Mouse (Mus musculus) WW6 (cell line): Measurements from ENCODE around the gene Dcst2.

ENCODE experiments used
- DNase-seq: peaks from one replicate; pipeline ENCODE4 v3.0.0-alpha.2; 2013; ENCODE audit warnings: low read depth, low spot score

Gene Dcst2

GRCm38 (mm10) chr3:89411490-89412393 is 50.0 kb downstream of the Dcst2 start, which contains the start of gene Flad1:
Flad1 (minus strand) TSS chr3:89411870.
- DNase-seq = peak; percentile 99

- DNase-seq = no peak
Measured at GRCm38 (mm10) chr3:89416158-89416557, 54.4 kb downstream of the Dcst2 start.

GRCm38 (mm10) chr3:89417131-89417530 is 55.4 kb downstream of the Dcst2 start:
- no peak for DNase-seq

GRCm38 (mm10) chr3:89417840-89418169 is 56.0 kb downstream of the Dcst2 start:
- no peak for DNase-seq

GRCm38 (mm10) chr3:89418170-89418860 is 56.5 kb downstream of the Dcst2 start, which contains the start of the genes Cks1b and Shc1:
Cks1b (minus strand) TSS chr3:89418383.
Shc1 (plus strand) TSS chr3:89418443.
- DNase-seq = peak; percentile 98

- no peak for DNase-seq
Measured at GRCm38 (mm10) chr3:89418861-89419250, 57.1 kb downstream of the Dcst2 start.

- DNase-seq = no peak
Measured at GRCm38 (mm10) chr3:89419571-89419970, 57.8 kb downstream of the Dcst2 start.

- DNase-seq = no peak
Measured at GRCm38 (mm10) chr3:89419981-89420380, 58.2 kb downstream of the Dcst2 start.

- no peak for DNase-seq
Measured at GRCm38 (mm10) chr3:89420421-89420820, 58.6 kb downstream of the Dcst2 start.

- DNase-seq = no peak
Measured at GRCm38 (mm10) chr3:89421002-89421774, 59.4 kb downstream of the Dcst2 start.

GRCm38 (mm10) chr3:89421810-89422473 is 60.2 kb downstream of the Dcst2 start:
- no peak for DNase-seq

GRCm38 (mm10) chr3:89422556-89423205 is 60.9 kb downstream of the Dcst2 start:
- no peak for DNase-seq

- DNase-seq = no peak
Measured at GRCm38 (mm10) chr3:89424416-89425140, 62.8 kb downstream of the Dcst2 start.

GRCm38 (mm10) chr3:89425141-89425525 is 63.4 kb downstream of the Dcst2 start:
- DNase-seq = no peak

- DNase-seq = no peak
Measured at GRCm38 (mm10) chr3:89425876-89426275, 64.1 kb downstream of the Dcst2 start.
